Mouse (Mus musculus) kidney, adult 9 months (tissue): ENCODE measurements at regions not wholly inside any gene's neighbourhood (a gene's known extent, or its start where the extent isn't known, plus 50 kb on each side); places are given as distances from the start of the nearest gene placed in this dataset.
A peak's percentile ranks its signal among the peaks of the same experiment; 100 is the strongest.
"Not testable (repeated sequence)": the region's sequence is repeated elsewhere in the genome, so short reads cannot be mapped to it uniquely, and the experiment has no call there.

Experiments used
- DNase-seq: peaks from one replicate; pipeline ENCODE4 v3.0.0; 2022

DNA sequence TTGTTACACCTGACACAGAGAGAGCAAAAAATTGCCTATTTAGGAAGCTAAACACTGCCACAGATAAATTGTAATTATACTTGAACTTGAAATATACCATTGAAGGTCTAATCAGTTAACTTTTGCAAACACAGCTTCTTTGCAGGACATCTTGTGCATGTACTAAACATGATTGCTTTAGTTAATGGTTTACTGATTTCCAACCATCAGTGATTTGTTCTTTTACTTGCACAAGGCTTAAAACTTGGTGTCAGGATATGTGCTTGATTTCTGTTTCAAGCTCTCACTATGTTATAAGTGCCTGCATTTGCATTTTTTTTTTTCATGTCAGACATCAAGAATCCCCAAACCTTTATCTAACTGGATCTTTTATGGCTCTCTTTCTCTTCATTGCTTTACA, 1079.4 kb upstream of the Gm12353 start:
- peak; percentile 2 for DNase-seq

DNA sequence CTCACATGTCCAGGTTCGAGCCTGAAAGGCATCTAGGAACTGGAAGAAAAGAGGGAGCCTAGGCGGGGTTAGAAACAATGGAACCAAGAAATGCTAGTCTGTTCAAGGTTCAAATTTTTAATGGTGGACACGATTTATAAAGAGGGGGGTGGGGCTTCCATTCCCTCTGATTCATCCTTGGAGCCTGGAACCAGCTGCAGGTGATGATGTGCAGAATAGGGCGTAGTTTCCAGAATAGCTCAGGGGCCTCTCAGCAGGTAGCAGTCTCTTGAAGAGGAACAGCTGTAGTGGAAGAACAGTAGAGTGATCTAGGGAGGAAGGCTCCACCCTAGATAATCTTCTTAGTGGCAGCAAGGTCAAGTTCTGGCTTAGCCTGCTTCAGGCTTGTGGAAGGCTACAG, 1078.1 kb upstream of the Gm12353 start:
- not testable (repeated sequence) for DNase-seq

DNA sequence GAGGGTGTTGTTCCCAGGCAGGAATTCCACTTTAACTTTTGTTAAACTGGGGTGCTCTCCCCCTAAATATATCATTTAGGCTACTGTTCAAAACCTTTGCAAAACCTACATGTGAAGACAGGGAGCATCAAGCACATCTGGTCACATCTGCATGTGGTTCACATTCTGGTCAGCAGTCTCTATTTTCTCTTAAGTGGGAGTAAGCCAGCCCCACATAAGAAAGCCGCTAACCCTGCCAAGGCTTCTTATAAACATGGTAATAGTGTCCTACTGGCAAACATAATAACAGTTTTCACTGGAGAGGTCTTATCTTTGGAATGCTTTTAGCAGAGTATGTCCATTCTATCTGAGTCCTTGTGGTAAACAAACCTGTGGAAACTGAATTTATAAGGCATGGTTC, 1038.4 kb upstream of the Gm12353 start:
- no peak for DNase-seq
